Mouse (Mus musculus) liver, embryonic 13.5 days (tissue): ENCODE measurements around the gene Stat5b. TPM values are rescaled to one million over a fixed set of nuclear protein-coding genes. Genes with fewer than 3 reads are reported as not detected.

Source experiments
- ATAC-seq: fragments of 200-750 bp; cut with Nextera tagmentation; 2 replicates; pipeline ENCODE4 v1.8.0; 2017; ENCODE audit warnings: low read depth, mild to moderate bottlenecking, moderate number of reproducible peaks, moderate library complexity
- DNase-seq: peaks from one replicate; pipeline ENCODE4 v3.0.0; 2022
- H3K27ac ChIP-seq: fragments of 300-500 bp; sonication (generic); 2 replicates; pipeline ENCODE4 v1.5.1; 2015; ENCODE audit warnings: moderate library complexity, mild to moderate bottlenecking, inconsistent platforms
- H3K27me3 ChIP-seq: fragments of 300-500 bp; sonication (generic); 2 replicates; pipeline ENCODE4 v1.6.1; 2015; ENCODE audit warnings: mild to moderate bottlenecking, inconsistent platforms
- H3K36me3 ChIP-seq: fragments of 300-500 bp; sonication (generic); 2 replicates; pipeline ENCODE4 v1.6.1; 2015; ENCODE audit warnings: mild to moderate bottlenecking, inconsistent platforms
- H3K4me1 ChIP-seq: fragments of 300-500 bp; sonication (generic); replicated peaks from 2 replicates; pipeline ENCODE4 v1.6.1; 2015; ENCODE audit warnings: inconsistent platforms
- H3K4me2 ChIP-seq: fragments of 300-500 bp; sonication (generic); 2 replicates; pipeline ENCODE4 v1.6.1; 2015; ENCODE audit warnings: inconsistent platforms, mild to moderate bottlenecking, moderate library complexity
- H3K4me3 ChIP-seq: fragments of 300-500 bp; sonication (generic); replicated peaks from 2 replicates; pipeline ENCODE4 v1.5.1; 2015; ENCODE audit warnings: mild to moderate bottlenecking, inconsistent platforms
- H3K9ac ChIP-seq: fragments of 300-500 bp; sonication (generic); 2 replicates; pipeline ENCODE4 v1.6.1; 2015; ENCODE audit warnings: mild to moderate bottlenecking, inconsistent platforms
- H3K9me3 ChIP-seq: fragments of 300-500 bp; sonication (generic); replicated peaks from 2 replicates; pipeline ENCODE4 v1.6.1; 2016; ENCODE audit warnings: inconsistent platforms
- WGBS: fragments of 180-500 bp; shearing (Covaris S2); methylation state at CpG from one replicate; pipeline ENCODE4 v1.1.7; 2015; ENCODE audit not compliant: insufficient replicate concordance; 5-methylcytosine and 5-hydroxymethylcytosine counted together
- polyA plus RNA-seq: library from polyadenylated mRNA; unstranded; fragments of >200 nt; fragmentation: Nextera tagmentation; extraction: Ambion mirVana; gene quantifications from 2 replicates; pipeline ENCODE4 v1.2.1, GENCODE M21; 2015

The Stat5b gene
- polyA plus RNA-seq, 1 experiment from 2014 or later = 21.1 TPM

GRCm38 (mm10) chr11:100823543-100824313 lies 26.8 kb downstream of the Stat5b start:
- Histone ChIP-seq H3K9ac (no peak overlapping the region), H3K9me3 (no peaks in the 10 kb centered on the region), H3K27ac (peak overlapping the region; percentile 21; the same call in 1 of the 2 replicates), H3K4me3 (no peak overlapping the region), H3K4me2 (no peak overlapping the region), H3K36me3 (peaks cover 6% of the 10 kb centered on the region; the same call in 1 of the 2 replicates), H3K27me3 (no peaks in the 10 kb centered on the region), H3K4me1 (peaks cover 92% of the 10 kb centered on the region)
- 32% methylated on average over 8 of the region's 8 CpGs for WGBS
- DNase-seq (no peak), ATAC-seq (peak; percentile 43; the same call in 1 of the 2 replicates)

GRCm38 (mm10) chr11:100822365-100822764 lies 28.2 kb downstream of the Stat5b start:
- peak overlapping the region; percentile 18; the same call in 1 of the 2 replicates for H3K4me3 ChIP-seq
- no peaks in the 10 kb centered on the region for H3K27me3 ChIP-seq
- peak overlapping the region; percentile 42 for H3K4me2 ChIP-seq
- DNase-seq (no peak), ATAC-seq (no peak)
- WGBS = 33% methylated on average over 12 of the region's 12 CpGs
- H3K27ac ChIP-seq = peak overlapping the region; percentile 50
- H3K9ac ChIP-seq = no peak overlapping the region; the same call in 1 of the 2 replicates
- no peaks in the 10 kb centered on the region for H3K9me3 ChIP-seq
- H3K4me1 ChIP-seq = peaks cover 93% of the 10 kb centered on the region
- peaks cover 5% of the 10 kb centered on the region; the same call in 1 of the 2 replicates for H3K36me3 ChIP-seq

GRCm38 (mm10) chr11:100821605-100822220 lies 28.8 kb downstream of the Stat5b start:
- 75% methylated on average over 13 of the region's 13 CpGs for WGBS
- Histone ChIP-seq H3K9me3 (no peaks in the 10 kb centered on the region), H3K4me2 (no peak overlapping the region), H3K9ac (no peak overlapping the region), H3K27ac (no peak overlapping the region), H3K27me3 (no peaks in the 10 kb centered on the region), H3K36me3 (no peaks in the 10 kb centered on the region), H3K4me1 (peaks cover 93% of the 10 kb centered on the region), H3K4me3 (no peak overlapping the region)
- no peak for ATAC-seq
- no peak for DNase-seq

GRCm38 (mm10) chr11:100820047-100820446 lies 30.5 kb downstream of the Stat5b start:
- Histone ChIP-seq H3K9me3 (no peaks in the 10 kb centered on the region), H3K36me3 (no peaks in the 10 kb centered on the region), H3K27me3 (no peaks in the 10 kb centered on the region), H3K4me2 (peak overlapping the region; percentile 47; the same call in 1 of the 2 replicates), H3K4me3 (no peak overlapping the region), H3K9ac (no peak overlapping the region), H3K4me1 (peaks cover 94% of the 10 kb centered on the region), H3K27ac (peak overlapping the region; percentile 7; the same call in 1 of the 2 replicates)
- no peak for ATAC-seq
- no peak for DNase-seq
- WGBS = 75% methylated on average over 8 of the region's 8 CpGs

- Histone ChIP-seq H3K36me3 (no peaks in the 10 kb centered on the region), H3K4me2 (peak overlapping the region; percentile 47; the same call in 1 of the 2 replicates), H3K9me3 (no peaks in the 10 kb centered on the region), H3K4me3 (no peak overlapping the region), H3K27ac (peak overlapping the region; percentile 74), H3K27me3 (no peaks in the 10 kb centered on the region), H3K9ac (no peak overlapping the region; the same call in 1 of the 2 replicates), H3K4me1 (peaks cover 94% of the 10 kb centered on the region)
- DNase-seq (peak; percentile 27), ATAC-seq (peak; percentile 60)
- 28% methylated on average over 16 of the region's 16 CpGs for WGBS
These were observed 30.9 kb downstream of the Stat5b start for GRCm38 (mm10) chr11:100819626-100820025.

- H3K36me3 ChIP-seq = no peaks in the 10 kb centered on the region
- WGBS = 57% methylated on average over 8 of the region's 8 CpGs
- peaks cover 94% of the 10 kb centered on the region for H3K4me1 ChIP-seq
- no peaks in the 10 kb centered on the region for H3K9me3 ChIP-seq
- peak overlapping the region; percentile 47 for H3K4me2 ChIP-seq
- no peak for DNase-seq
- peak overlapping the region; percentile 74 for H3K27ac ChIP-seq
- no peak overlapping the region for H3K4me3 ChIP-seq
- no peak overlapping the region; the same call in 1 of the 2 replicates for H3K9ac ChIP-seq
- H3K27me3 ChIP-seq = no peaks in the 10 kb centered on the region
- ATAC-seq = no peak
These were observed 31.5 kb downstream of the Stat5b start for GRCm38 (mm10) chr11:100819048-100819447.

GRCm38 (mm10) chr11:100818359-100819012 lies 32.0 kb downstream of the Stat5b start:
- no peak overlapping the region; the same call in 1 of the 2 replicates for H3K9ac ChIP-seq
- H3K27me3 ChIP-seq = no peaks in the 10 kb centered on the region
- H3K4me3 ChIP-seq = no peak overlapping the region
- H3K27ac ChIP-seq = peak overlapping the region; percentile 70
- peak; percentile 35 for DNase-seq
- peak; percentile 52 for ATAC-seq
- WGBS = 48% methylated on average over 15 of the region's 15 CpGs
- H3K36me3 ChIP-seq = no peaks in the 10 kb centered on the region
- no peaks in the 10 kb centered on the region for H3K9me3 ChIP-seq
- peaks cover 90% of the 10 kb centered on the region for H3K4me1 ChIP-seq
- H3K4me2 ChIP-seq = peak overlapping the region; percentile 47

- DNase-seq (no peak), ATAC-seq (no peak)
- no peaks in the 10 kb centered on the region for H3K27me3 ChIP-seq
- 0 out of 2 replicates have a peak overlapping the region, but pooled peaks have one; percentile 4 for H3K27ac ChIP-seq
- WGBS = 61% methylated on average over 9 of the region's 9 CpGs
- H3K4me2 ChIP-seq = no peak overlapping the region
- H3K4me3 ChIP-seq = no peak overlapping the region
- H3K9me3 ChIP-seq = no peaks in the 10 kb centered on the region
- no peak overlapping the region for H3K9ac ChIP-seq
- peaks cover 79% of the 10 kb centered on the region for H3K4me1 ChIP-seq
- peaks cover 2% of the 10 kb centered on the region for H3K36me3 ChIP-seq
These were observed 33.2 kb downstream of the Stat5b start for GRCm38 (mm10) chr11:100817311-100817710.

GRCm38 (mm10) chr11:100816801-100817200 lies 33.7 kb downstream of the Stat5b start:
- Histone ChIP-seq H3K4me3 (no peak overlapping the region), H3K27me3 (no peaks in the 10 kb centered on the region), H3K4me2 (no peak overlapping the region), H3K9me3 (no peaks in the 10 kb centered on the region), H3K9ac (no peak overlapping the region), H3K4me1 (peaks cover 75% of the 10 kb centered on the region), H3K27ac (peak overlapping the region; percentile 30), H3K36me3 (peaks cover 7% of the 10 kb centered on the region)
- no peak for ATAC-seq
- DNase-seq = no peak
- 67% methylated on average over 4 of the region's 4 CpGs for WGBS

- DNase-seq (no peak), ATAC-seq (no peak)
- H3K4me2 ChIP-seq = no peak overlapping the region
- H3K9me3 ChIP-seq = no peaks in the 10 kb centered on the region
- 62% methylated on average over 3 of the region's 3 CpGs for WGBS
- no peak overlapping the region for H3K9ac ChIP-seq
- no peak overlapping the region for H3K4me3 ChIP-seq
- peak overlapping the region; percentile 30 for H3K27ac ChIP-seq
- peaks cover 70% of the 10 kb centered on the region for H3K4me1 ChIP-seq
- H3K27me3 ChIP-seq = no peaks in the 10 kb centered on the region
- peaks cover 11% of the 10 kb centered on the region for H3K36me3 ChIP-seq
These were observed 34.2 kb downstream of the Stat5b start for GRCm38 (mm10) chr11:100816342-100816741.

GRCm38 (mm10) chr11:100814498-100814897 lies 36.0 kb downstream of the Stat5b start:
- H3K4me1 ChIP-seq = peaks cover 56% of the 10 kb centered on the region
- DNase-seq (peak; percentile 62), ATAC-seq (peak; percentile 59)
- peak overlapping the region; percentile 59 for H3K9ac ChIP-seq
- peak overlapping the region; percentile 57; the same call in 1 of the 2 replicates for H3K27ac ChIP-seq
- peak overlapping the region; percentile 36 for H3K4me3 ChIP-seq
- H3K27me3 ChIP-seq = no peaks in the 10 kb centered on the region
- 11% methylated on average over 13 of the region's 13 CpGs for WGBS
- peaks cover 18% of the 10 kb centered on the region for H3K36me3 ChIP-seq
- no peaks in the 10 kb centered on the region for H3K9me3 ChIP-seq
- peak overlapping the region; percentile 62 for H3K4me2 ChIP-seq
